Mouse (Mus musculus) megakaryocyte-erythroid progenitor cell, adult 5-6 weeks (primary cell): ENCODE measurements around the gene Ythdf1. TPM values are rescaled to one million over a fixed set of nuclear protein-coding genes. Genes with fewer than 3 reads are reported as not detected.
A peak's percentile ranks its signal among the peaks of the same experiment; 100 is the strongest.

Experiments
- ATAC-seq: replicated peaks from 2 replicates; pipeline ENCODE4 v1.8.0; 2016; ENCODE audit warnings: mild to moderate bottlenecking, inconsistent platforms; ENCODE audit not compliant: severe bottlenecking, poor library complexity, low FRiP score, low TSS enrichment
- total RNA-seq, 2 experiments: library from RNA; stranded (forward) in 1 of 2; stranded (reverse) in 1 of 2; fragments of 200-1000, 215-1000 nt in 1 of 2; fragments of >200 nt in 1 of 2; fragmentation: Nextera tagmentation in 1 of 2; gene quantifications; 2 replicates each; pipeline ENCODE4 v1.2.3; 2014 to 2017

Ythdf1 gene
- total RNA-seq, 2 experiments from 2014 or later = 26.4 to 67.4 TPM

DNA sequence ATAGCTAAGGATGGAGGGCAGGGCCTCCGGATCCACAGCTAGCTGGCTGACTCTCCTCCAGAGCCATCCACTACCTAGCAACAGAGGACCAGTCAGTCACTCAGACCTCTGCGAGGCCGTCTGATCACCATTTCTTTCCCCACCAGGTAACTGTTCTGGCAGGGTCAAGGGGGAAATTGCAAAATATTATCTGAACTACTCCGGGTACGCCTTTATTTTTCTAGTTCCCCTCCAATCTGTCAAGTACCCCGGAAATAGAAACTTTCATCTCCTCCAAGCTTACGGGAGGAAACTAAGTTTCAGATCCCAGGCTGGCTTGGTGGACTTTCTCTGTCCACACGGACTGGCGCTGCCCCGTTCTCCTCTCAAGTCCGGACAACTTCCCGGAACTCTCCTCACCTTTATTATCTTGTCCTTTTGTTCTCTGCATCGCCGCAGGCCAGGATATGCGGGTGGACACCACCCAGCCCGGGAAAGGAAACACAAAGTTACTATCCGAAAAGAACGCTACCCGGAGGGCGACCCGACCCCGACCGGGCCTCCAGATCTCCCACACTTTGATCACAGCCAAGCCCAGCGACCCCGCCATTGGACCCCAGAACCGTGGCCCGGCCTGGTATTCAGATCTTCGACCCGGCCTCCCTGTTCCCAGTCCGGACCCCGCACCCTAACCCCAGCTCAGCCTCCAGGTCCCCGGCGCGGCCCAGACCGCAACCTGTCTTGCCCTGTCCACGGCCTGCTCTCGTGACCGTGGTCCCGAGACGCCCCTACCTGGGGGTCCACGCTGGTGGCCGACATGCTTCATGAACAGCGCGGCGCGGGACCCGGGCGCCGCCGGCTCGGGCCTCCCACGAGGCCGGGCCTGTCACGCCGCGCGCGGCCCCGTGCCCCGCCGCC, 588 bp downstream of the Ythdf1 start:
- peak; percentile 7; the same call in 1 of the 2 replicates for ATAC-seq

- 0 out of 2 replicates have a peak, but pooled peaks have one; percentile 9 for ATAC-seq
These were observed 4.8 kb downstream of the Ythdf1 start for GRCm38 (mm10) chr2:180915886-180916433.

DNA sequence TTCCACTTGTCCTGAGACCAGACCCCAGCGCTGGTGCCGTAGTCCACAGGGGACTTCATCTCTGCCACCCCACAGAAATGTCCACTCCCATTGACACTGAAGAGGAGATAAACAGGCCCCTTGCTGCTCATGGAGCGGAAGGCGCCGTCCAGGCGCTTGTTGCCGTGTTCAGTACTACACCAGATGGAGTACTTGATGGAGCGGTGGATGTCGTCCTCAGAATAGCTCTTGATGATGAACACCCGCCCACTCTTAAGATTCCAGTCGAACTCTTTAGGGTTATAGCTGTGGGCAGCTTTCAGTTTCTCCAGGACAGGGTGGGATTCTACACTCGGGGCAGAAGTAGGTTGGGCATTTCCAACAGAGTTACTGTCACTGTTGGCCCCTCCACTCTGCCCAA, 9.8 kb downstream of the Ythdf1 start:
- no peak for ATAC-seq

GRCm38 (mm10) chr2:180905556-180906221, 15.1 kb downstream of the Ythdf1 start:
- ATAC-seq = no peak

GRCm38 (mm10) chr2:180904435-180905208, 16.1 kb downstream of the Ythdf1 start:
- no peak for ATAC-seq

DNA sequence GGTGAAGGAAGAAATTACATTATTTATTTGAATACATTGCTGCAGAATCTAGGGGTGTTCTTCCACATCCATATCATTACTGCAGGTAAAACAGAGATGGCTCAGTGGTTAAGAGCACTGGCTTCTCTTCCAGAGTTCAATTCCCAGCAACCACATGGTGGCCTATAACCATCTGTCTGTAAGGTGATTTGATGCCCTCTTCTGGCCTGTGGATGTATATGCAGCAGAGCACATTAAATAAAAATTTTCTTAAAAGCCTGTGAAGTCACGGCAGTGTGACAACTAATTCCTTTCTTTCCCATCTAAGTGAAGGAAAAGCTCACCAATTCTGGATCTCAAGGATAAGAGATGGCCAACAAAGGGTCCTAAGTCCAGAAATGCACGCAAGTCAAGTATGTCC, 18.7 kb downstream of the Ythdf1 start:
- 0 out of 2 replicates have a peak, but pooled peaks have one; percentile 35 for ATAC-seq

- ATAC-seq = no peak
These were observed 22.9 kb downstream of the Ythdf1 start for GRCm38 (mm10) chr2:180897857-180898256.

- no peak for ATAC-seq
These were observed 23.7 kb downstream of the Ythdf1 start for GRCm38 (mm10) chr2:180896819-180897625.

DNA sequence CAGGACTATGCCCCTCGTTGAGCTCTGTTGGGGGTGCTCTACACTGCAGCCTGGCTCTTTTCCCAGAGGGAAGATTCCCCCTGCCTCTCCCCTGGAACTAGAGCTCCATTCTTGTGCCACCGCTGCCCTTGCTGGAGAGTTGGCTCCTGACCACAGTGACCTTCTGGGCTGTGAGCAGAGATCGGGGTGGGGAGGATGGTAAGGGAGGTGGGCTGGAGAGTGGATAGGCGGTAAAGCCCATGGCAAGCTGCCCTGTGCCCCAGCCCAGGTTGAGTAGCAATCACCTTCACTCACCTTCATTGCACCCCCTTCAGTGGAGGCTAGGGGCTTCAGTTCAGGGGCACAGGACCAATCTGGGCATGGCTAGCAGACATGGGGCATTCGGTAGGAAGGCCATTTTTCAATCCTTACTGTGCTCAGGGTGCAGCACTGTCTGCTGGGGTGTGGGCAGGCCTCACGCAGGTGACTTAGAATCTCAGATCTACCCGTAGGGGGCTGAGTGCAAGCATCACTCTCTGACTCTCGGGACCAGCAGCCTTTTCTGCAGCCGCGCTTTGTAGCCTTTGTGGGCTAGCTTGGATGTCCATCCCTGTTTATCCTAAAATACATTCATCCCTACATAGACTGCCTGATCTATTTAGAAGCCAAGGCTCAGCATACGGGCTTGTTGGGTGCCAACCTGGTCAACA, 24.8 kb downstream of the Ythdf1 start:
- no peak for ATAC-seq

DNA sequence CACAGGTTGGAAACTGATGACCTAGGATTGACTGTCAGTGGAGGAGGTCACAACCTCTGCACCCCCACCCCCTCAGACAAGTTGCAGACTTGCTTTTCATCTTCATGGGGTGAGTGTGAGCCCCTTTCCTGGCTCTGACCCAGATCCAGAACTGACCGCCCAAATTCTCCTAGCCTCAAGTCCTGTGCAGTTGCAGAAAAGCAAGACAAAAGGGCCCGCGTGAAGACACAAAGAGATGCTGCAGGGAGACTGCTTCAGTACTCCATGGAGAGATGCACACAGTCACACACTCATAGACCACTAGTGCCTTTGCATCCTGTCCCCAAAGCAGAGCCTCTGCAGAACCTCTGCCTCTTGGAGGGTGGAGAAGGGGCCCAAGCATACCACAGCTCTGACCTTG, 25.4 kb downstream of the Ythdf1 start:
- ATAC-seq = no peak

- ATAC-seq = peak; percentile 63
These were observed 26.0 kb downstream of the Ythdf1 start for GRCm38 (mm10) chr2:180894734-180895133.

DNA sequence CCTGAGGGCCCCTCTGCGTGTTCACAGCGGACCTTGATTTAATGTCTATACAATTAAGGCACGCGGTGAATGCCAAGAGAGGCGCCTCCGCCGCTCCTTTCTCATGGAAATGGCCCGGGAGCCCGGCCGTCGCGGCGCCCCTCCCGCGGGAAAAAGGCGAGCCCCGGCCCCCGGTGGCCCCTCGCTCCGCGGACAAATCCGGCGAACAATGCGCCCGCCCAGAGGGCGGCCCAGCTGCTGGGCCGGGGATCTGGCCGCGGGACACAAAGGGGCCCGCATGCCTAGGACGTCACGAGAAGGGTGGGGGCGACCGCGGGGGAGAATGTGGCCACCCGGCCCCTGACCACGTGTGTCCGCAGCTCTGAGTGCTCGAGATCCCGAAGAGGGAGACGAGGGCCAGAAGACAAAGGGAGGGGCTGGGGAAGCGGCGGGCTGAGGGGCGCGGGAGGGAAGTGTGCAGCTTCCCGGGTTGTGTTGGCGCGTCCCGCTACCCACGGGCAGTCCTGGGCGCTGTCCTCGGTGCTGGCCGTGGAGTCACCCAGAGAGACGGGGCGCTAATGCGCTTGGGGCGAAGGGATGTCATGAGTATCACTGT, 26.6 kb downstream of the Ythdf1 start:
- ATAC-seq = 0 out of 2 replicates have a peak, but pooled peaks have one; percentile 21

- ATAC-seq = no peak
These were observed 27.2 kb downstream of the Ythdf1 start for GRCm38 (mm10) chr2:180893537-180894028.

- ATAC-seq = no peak
These were observed 27.8 kb downstream of the Ythdf1 start for GRCm38 (mm10) chr2:180892841-180893521.

- no peak for ATAC-seq
These were observed 28.9 kb downstream of the Ythdf1 start for GRCm38 (mm10) chr2:180891835-180892323.

DNA sequence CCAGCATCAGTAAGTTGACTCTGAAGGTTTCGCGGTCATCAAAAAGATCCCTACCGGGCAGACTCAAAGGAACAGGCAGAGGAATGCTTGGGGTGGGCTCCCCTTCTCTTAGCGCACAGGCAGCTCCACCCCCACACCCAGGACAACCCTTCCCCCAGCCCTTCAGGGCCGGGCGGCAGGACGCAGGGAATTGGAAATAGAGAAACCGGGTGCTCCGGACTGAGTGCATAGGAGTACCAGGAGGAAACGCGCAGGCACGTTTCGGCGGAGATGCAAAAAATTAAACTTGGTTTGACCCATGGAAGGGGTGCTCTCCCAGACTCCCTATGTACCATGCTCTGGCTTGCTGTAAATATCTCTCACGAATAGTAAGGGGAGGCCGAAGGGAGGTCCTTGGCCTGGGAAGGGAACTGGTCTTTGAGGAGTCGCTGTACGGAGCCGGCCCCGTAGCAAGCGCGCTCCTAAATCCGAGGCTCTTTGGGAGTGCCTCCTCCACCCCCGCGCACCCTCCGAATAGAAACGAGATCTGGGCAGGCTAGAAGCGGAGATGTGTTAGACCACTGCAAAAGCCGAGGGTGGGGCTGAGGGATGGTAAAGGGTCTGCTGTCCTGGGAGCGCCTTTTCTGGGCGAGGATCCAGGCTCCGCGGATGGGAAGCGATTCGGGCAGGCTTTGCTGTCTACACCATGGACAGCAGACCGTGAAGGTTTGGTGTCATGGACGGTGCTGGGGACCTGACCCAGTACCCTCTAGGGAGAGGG, 29.5 kb downstream of the Ythdf1 start:
- no peak for ATAC-seq
